Mouse (Mus musculus): ENCODE data around the gene D330045A20Rik.
"Not testable (repeated sequence)": the region's sequence is repeated elsewhere in the genome, so short reads cannot be mapped to it uniquely, and the experiment has no call there.

D330045A20Rik gene

GRCm38 (mm10) chrX:139583616-139584015, 103.4 kb downstream of the D330045A20Rik start:
- no peak for DNase-seq

GRCm38 (mm10) chrX:139586676-139587075, 106.5 kb downstream of the D330045A20Rik start:
- DNase-seq, result not testable (repeated sequence)

GRCm38 (mm10) chrX:139596404-139596803, 116.2 kb downstream of the D330045A20Rik start:
- DNase-seq, result no peak

All from cerebellum, adult 11 months (tissue).